Mouse (Mus musculus): ENCODE results near the gene Tamm41.

The Tamm41 gene

DNA sequence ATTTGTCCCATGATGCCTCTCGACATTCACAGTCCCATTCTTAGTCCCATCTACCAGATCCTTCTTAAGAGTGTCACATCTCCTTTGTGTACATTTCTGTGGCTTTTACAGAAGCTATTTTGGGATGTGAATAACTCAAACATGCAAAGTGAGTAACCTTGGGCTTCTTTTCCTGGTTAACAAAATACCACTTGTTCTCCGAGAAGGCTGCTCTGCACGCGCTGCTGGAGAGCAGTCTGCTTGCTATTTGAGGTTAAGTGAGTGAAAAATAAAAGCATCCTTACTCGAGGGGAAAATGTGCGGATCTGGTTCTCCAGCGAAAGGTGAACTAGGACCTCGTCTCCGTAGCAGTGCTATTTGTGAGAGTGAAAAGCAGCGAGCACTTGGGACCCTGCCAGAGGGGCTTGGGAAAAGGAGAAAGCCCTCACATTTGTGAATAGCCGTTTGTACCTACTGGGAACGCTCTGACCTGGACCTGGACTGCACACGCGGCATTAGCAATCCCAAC, 10.1 kb downstream of the Tamm41 start:
- DNase-seq (ENCODE audit: low spot score) = no peak

- DNase-seq (ENCODE audit: low spot score) = no peak
Measured at GRCm38 (mm10) chr6:115022876-115023275, 14.8 kb downstream of the Tamm41 start.

GRCm38 (mm10) chr6:115015461-115015860, 22.2 kb downstream of the Tamm41 start:
- DNase-seq (ENCODE audit: low spot score) = no peak

- no peak for DNase-seq (ENCODE audit: low spot score)
Measured at GRCm38 (mm10) chr6:115013574-115013973, 24.1 kb downstream of the Tamm41 start.

- no peak for DNase-seq (ENCODE audit: low spot score)
Measured at GRCm38 (mm10) chr6:115011792-115012191, 25.9 kb downstream of the Tamm41 start.

DNA sequence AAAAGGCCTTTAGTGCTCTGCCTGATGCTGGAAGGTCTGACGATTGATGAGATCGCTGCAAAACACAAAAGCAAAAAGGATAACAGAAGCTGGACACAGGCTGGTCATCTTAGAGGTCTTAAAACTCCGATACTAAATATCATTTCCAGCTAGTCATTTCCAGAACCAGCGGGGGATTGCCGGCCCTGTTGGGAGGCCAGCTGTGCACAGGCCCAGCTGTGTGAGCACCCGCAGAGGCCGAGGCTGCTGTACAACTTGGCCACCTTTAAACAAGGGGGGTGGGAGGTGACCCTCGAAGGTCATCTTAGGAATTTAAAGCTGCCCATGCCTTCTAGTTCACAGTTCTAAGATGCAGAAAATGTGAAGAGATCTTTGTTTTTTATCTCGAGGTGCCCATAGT, 26.9 kb downstream of the Tamm41 start:
- DNase-seq (ENCODE audit: low spot score) = no peak

DNA sequence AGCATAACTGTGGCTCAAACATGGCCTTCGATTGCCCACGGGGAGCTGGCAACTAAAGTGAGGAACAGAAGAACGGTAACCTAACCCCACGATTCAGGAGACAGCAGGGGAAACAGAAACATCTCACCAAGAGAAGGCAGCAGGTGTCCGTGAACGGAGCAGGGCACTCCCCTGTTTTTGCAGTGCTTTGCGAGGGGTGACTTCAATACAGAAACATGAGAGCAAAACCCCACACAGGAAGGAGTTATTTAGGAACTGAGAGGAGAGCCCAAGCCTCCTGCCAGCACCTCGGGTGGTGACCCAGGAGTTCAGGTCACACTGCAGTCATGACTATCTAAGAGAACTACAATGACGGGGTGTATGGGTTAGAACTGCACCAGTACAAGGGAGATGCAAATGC, 27.4 kb downstream of the Tamm41 start:
- no peak for DNase-seq (ENCODE audit: low spot score)

- DNase-seq (ENCODE audit: low spot score) = peak; percentile 44
Measured at GRCm38 (mm10) chr6:115007728-115008127, 29.9 kb downstream of the Tamm41 start.

- DNase-seq (ENCODE audit: low spot score) = no peak
Measured at GRCm38 (mm10) chr6:115006948-115007347, 30.7 kb downstream of the Tamm41 start.

GRCm38 (mm10) chr6:115006065-115006464, 31.6 kb downstream of the Tamm41 start:
- DNase-seq (ENCODE audit: low spot score) = no peak

DNA sequence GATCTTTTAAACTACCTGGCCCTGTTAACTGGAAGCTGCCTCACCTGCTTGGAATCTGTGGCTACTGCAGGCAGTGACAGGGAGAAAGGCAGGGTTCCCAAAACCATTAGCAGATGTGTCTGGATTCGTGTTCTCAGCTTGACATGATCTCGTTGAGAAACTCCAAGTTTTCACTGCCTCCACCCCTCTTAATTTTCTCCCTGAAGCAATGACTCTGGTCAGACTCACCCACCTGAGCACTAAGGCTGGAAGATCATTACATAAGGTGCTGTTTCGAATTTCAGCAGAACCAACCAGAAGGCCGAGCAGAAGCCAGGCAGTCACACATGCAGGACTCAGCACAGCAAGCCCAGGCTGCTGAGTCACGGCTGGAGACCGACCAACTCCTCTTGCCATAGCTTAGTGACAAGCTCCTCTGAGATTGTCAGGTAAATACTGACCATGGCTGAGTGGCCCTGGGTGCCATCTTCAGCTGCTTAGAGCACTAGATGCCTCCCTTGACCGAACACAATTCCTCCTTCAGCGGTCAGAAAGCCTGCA, 32.3 kb downstream of the Tamm41 start:
- DNase-seq (ENCODE audit: low spot score) = no peak

DNA sequence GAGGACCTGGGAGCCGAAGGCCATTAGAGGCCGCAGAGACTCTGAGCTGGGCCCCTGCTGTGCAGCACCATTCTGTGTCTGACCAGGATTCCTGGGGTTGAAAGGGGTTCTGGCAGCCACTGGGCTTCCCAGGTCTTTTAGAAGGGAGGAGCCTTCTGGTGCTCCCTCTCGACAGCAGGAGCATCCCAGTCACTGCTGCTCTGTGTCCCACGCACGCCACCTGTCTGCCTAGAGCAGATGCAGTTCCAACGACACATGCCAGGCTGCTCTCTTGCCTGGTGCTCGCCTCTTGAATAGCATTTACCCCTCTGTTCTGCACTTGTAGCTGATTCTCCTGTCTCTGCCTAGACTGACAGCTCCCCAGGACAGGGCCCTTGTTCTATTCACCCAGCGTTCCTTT, 33.0 kb downstream of the Tamm41 start:
- DNase-seq (ENCODE audit: low spot score) = no peak

- no peak for DNase-seq (ENCODE audit: low spot score)
Measured at GRCm38 (mm10) chr6:114998374-114999031, 39.2 kb downstream of the Tamm41 start.

DNA sequence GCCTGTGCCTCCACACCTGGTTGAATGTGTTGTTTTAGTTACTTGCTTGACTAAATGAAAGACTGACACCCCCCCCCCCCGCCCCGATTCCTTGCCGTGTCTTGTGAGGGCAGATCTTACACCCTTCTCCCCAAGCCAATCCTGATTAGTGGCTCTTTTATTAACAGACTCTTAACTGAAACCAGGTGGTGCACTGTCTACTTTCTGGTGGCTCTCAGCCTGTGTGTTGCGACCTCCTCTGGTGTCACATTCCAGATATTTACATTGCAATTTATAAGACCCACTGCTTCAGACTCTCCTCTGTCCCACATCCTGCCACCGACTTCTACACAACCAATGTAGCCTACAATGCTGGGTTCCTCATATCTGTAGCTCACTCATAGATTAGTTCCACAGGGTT, 40.2 kb downstream of the Tamm41 start:
- no peak for DNase-seq (ENCODE audit: low spot score)

DNA sequence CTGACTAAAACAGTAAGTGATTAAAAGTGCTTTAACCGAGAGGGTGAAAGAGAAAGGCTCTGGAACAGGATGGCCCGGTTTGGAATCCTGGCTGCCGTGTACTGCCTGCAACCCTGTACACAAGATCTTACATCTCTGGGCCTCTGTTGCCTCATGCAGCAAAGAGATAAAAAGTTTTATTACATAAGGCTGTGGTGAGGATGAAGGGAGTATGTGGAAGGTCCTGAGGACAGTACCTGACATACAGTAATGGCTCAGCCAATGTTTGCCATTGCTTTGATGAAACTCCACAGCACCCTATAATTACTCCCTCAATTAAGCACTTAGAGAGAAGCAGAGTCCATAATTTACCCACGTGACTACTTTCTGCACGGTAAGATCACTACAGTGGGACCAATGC, 40.8 kb downstream of the Tamm41 start:
- DNase-seq (ENCODE audit: low spot score) = no peak

- no peak for DNase-seq (ENCODE audit: low spot score)
Measured at GRCm38 (mm10) chr6:114994079-114994478, 43.6 kb downstream of the Tamm41 start.

GRCm38 (mm10) chr6:114993659-114994058, 44.0 kb downstream of the Tamm41 start:
- DNase-seq (ENCODE audit: low spot score) = no peak

DNA sequence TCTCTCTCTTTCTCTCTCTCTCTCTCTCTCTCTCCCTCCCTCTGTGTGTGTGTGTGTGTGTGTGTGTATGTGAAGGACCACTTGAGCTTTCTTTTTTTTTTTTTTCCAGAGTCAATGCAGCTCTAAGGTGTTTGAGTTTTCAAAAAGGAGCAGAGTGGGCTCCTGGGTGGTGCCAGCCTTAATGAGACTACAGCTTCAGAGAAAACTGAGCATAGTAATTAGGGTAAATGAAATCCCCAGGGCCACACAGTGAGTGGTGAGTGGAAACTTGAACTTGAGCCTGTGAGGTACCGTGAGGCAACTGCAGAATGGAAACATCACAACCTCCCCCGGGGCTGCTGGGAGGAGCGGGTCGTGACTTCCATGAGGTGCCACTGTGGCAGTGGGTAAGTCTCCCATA, 45.8 kb downstream of the Tamm41 start:
- no peak for DNase-seq (ENCODE audit: low spot score)

DNA sequence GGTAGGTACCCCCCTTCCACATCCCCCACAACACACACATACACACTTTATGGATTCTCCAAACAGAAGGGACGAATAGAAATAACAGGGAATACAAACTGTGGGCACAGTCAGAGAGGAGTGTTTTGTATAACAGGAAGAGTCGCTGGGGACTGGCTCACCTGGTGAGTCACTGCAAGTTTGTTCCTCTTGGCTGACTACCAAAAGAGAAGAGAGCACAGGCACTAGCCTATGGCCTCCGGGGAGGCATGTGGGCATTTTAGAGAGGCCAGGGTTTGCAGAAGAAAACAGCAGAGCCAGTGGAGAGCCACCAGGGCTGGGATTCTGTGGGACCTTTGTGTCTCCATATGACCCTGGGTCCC, 49.1 kb downstream of the Tamm41 start:
- DNase-seq (ENCODE audit: low spot score) = no peak

DNA sequence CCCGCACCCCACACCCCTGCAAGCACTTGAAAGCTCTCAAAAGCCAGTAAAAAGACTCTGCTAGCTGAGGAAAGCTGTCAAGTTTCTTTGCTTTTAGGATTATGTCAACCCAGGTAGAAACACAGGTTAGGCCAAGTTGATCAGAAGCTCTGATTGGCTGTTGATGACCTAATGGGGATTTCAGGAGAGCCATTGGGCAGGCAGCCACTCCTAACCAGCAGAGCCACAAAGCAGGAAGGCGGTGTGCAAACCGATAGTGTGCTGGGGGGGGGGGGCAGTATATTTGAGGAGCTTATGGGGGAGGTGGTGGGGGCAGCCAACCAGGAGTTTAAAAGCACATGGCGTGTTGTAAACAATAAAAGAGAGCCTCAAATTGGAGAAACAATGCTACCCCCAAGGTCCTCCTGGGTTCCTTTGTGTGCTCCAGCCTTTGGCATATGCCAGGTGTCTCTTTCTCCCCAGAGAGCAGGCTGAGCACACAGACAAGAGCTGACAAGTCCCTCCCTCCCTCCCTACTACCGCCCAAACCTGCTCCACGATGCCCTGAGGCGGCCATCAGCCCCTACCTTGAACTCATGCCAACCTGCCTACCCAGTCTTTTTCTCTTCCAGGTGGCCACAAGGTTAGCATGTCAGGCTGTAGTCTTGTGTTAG, 49.6 kb downstream of the Tamm41 start:
- DNase-seq (ENCODE audit: low spot score) = no peak

- DNase-seq (ENCODE audit: low spot score) = no peak
Measured at GRCm38 (mm10) chr6:114982671-114983070, 55.0 kb downstream of the Tamm41 start.

DNA sequence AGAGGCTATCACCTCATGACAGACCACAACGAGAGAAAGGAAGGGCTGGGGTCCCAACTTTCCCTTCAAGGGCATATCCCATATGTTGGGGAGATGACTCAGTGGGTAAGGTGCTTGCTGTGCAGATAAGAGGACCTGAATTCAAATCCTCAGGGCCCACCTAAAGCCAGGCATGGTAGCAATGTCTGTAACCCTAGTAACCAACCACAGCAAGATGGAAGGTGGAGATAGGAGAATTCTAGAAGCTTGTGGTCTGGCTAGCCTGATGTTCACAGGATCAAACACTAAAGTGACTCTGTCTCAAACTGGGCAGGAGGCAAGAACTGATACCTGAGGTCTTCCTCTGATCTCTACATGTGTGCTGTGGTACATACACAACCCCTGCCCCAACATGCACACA, 58.0 kb downstream of the Tamm41 start:
- DNase-seq (ENCODE audit: low spot score) = no peak

- no peak for DNase-seq (ENCODE audit: low spot score)
Measured at GRCm38 (mm10) chr6:114976915-114977419, 60.7 kb downstream of the Tamm41 start.

Data from urinary bladder, postnatal 10 days (tissue).